Mouse (Mus musculus) Patski (cell line): ENCODE measurements around the gene G2e3. TPM values are rescaled to one million over a fixed set of nuclear protein-coding genes. Genes with fewer than 3 reads are reported as not detected.

Source experiments
- ATAC-seq: fragments of 100-300 bp; one replicate; pipeline ENCODE4 v1.8.0; 2021
- CTCF ChIA-PET: fragments of 350-600 bp; sonication (Branson Sonifier 250); formaldehyde crosslinking; loops from one replicate; lab custom pipeline; 2022; ENCODE audit warnings: inconsistent platforms; lab: Charles Lee
- POLR2A ChIA-PET: fragments of 350-600 bp; sonication (Branson Sonifier 250); formaldehyde crosslinking; loops from one replicate; lab custom pipeline; 2022; ENCODE audit warnings: antibody characterized with exemption, inconsistent platforms; lab: Charles Lee
- DNase-seq: peaks from one replicate; pipeline ENCODE4 v3.0.0-alpha.2; 2011; ENCODE audit warnings: low read depth, low spot score
- H3K27me3 ChIP-seq: fragments of 371-371 bp; one replicate; pipeline ENCODE4 v1.5.1; 2021
- CTCF ChIP-seq: fragments of 100-300 bp; IDR thresholded peaks from one replicate; pipeline ENCODE4 v1.5.1; 2021
- in situ Hi-C: fragments of 300-500 bp; cut with MboI; formaldehyde crosslinking; loops from 3 replicates; pipeline ENCODE4 v1.11.1; 2018; ENCODE audit warnings: low pct_unique_long_range_greater_than_20kb, mixed read lengths
- polyA plus RNA-seq: library from polyadenylated mRNA; unstranded; gene quantifications from one replicate; pipeline ENCODE4 v1.2.3, GENCODE M21; 2021

The G2e3 gene
- polyA plus RNA-seq, 1 experiment from 2014 or later, result 11.5 TPM

GRCm38 (mm10) chr12:51377888-51378190 lies 30.0 kb downstream of the G2e3 start:
- DNase-seq (no peak), ATAC-seq (no peak)
- POLR2A ChIA-PET, result no interaction called here

GRCm38 (mm10) chr12:51399871-51400270 lies 52.0 kb downstream of the G2e3 start:
- POLR2A ChIA-PET, result no interaction called here
- in situ Hi-C loops, result loop anchor here (5.0 kb wide), 1 partner anchor 342 kb away; no protein-coding TSS in a partner anchor
- no peak for TF ChIP-seq CTCF
- CTCF ChIA-PET, result no interaction called here
- no peaks in the 10 kb centered on the region for H3K27me3 ChIP-seq
- DNase-seq, result no peak
- no peak for ATAC-seq

More at GRCm38 (mm10) chr12:51377888-51378190, 30.0 kb downstream of the G2e3 start:
- no peak for TF ChIP-seq CTCF
- CTCF ChIA-PET, result no interaction called here
- no peaks in the 10 kb centered on the region for H3K27me3 ChIP-seq
- in situ Hi-C loops, result no loop called here

GRCm38 (mm10) chr12:51402060-51402698 lies 54.3 kb downstream of the G2e3 start:
- POLR2A ChIA-PET, result no interaction called here
- DNase-seq, result no peak
- ATAC-seq, result no peak
- H3K27me3 ChIP-seq, result no peaks in the 10 kb centered on the region
- CTCF ChIA-PET, result interaction anchor here (1.3 kb wide), 1 partner anchor 12 kb away, joined by 4 read pairs; no protein-coding TSS in a partner anchor
- in situ Hi-C loops, result loop anchor here (5.0 kb wide), 1 partner anchor 340 kb away; no protein-coding TSS in a partner anchor
- peak; percentile 48 for TF ChIP-seq CTCF

GRCm38 (mm10) chr12:51403987-51404586 lies 56.2 kb downstream of the G2e3 start:
- TF ChIP-seq CTCF, result peak; percentile 19
- no peak for DNase-seq
- no peaks in the 10 kb centered on the region for H3K27me3 ChIP-seq
- CTCF ChIA-PET, result interaction anchor here (1.3 kb wide), 1 partner anchor 337 kb away, joined by 3 read pairs; no protein-coding TSS in a partner anchor
- POLR2A ChIA-PET, result no interaction called here
- in situ Hi-C loops, result loop anchor here (5.0 kb wide), 1 partner anchor 338 kb away; no protein-coding TSS in a partner anchor
- ATAC-seq, result no peak

GRCm38 (mm10) chr12:51411362-51411761 lies 63.5 kb downstream of the G2e3 start:
- POLR2A ChIA-PET, result no interaction called here

More at GRCm38 (mm10) chr12:51411362-51411761, 63.5 kb downstream of the G2e3 start:
- CTCF ChIA-PET, result no interaction called here
- no peak for DNase-seq
- ATAC-seq, result no peak
- no peaks in the 10 kb centered on the region for H3K27me3 ChIP-seq
- no peak for TF ChIP-seq CTCF
- in situ Hi-C loops, result no loop called here

Other genes with a start within 250 kb of the G2e3 start
- gene Scfd1, start 29.4 kb downstream of the G2e3 start, polyA plus RNA-seq, result 62.1 TPM
- 0.03 TPM for gene Coch, start 245.3 kb downstream of the G2e3 start, polyA plus RNA-seq